Comparison of ENCODE assay signal across 10 mouse cellular contexts in genomic region chr3:98941601-98942000, GRCm38 (mm10). TPM values are rescaled to one million over a fixed set of nuclear protein-coding genes. Genes with fewer than 3 reads are reported as not detected.
DNase-seq lines count a peak whose midpoint lies in the region; ATAC-seq lines count a peak whose summit lies in the region.
"Had no signal": no experiment of that assay in that cellular context is flagged by ENCODE, and none has a peak within 500 bp of the region (broad histone marks: within the 10 kb centered on the region; RNA-seq: fewer than 3 reads in every experiment).

No protein-coding gene starts in this region.

- H3K27ac ChIP-seq in heart, embryonic 15.5 days = no peak overlapping the region
- no peak overlapping the region for H3K27ac ChIP-seq in embryonic facial prominence, embryonic 13.5 days
- no peak overlapping the region for H3K27ac ChIP-seq in hindbrain, embryonic 16.5 days (ENCODE audit: low read depth, low read length)
- H3K27ac ChIP-seq in midbrain, embryonic 12.5 days (replicated peaks) = no peak overlapping the region

- H3K27me3 ChIP-seq in heart, embryonic 15.5 days = no peaks in the 10 kb centered on the region
- H3K27me3 ChIP-seq in embryonic facial prominence, embryonic 13.5 days = no peaks in the 10 kb centered on the region; the same call in 1 of the 2 replicates
- no peaks in the 10 kb centered on the region for H3K27me3 ChIP-seq in hindbrain, embryonic 16.5 days (replicated peaks; ENCODE audit: control insufficient read depth, insufficient read depth, low read length)
- H3K27me3 ChIP-seq in midbrain, embryonic 12.5 days = no peaks in the 10 kb centered on the region

- H3K4me3 ChIP-seq in heart, embryonic 15.5 days = peak overlapping the region; percentile 42
- H3K4me3 ChIP-seq in embryonic facial prominence, embryonic 13.5 days = peak overlapping the region; percentile 33
- H3K4me3 ChIP-seq in hindbrain, embryonic 16.5 days (ENCODE audit: low read length) = peak overlapping the region; percentile 39
- peak overlapping the region; percentile 34 for H3K4me3 ChIP-seq in midbrain, embryonic 12.5 days

- peak overlapping the region; percentile 33; the same call in 1 of the 2 replicates for H3K9ac ChIP-seq in heart, embryonic 15.5 days
- 0 out of 2 replicates have a peak overlapping the region, but pooled peaks have one; percentile 40 for H3K9ac ChIP-seq in embryonic facial prominence, embryonic 13.5 days
- H3K9ac ChIP-seq in hindbrain, embryonic 16.5 days (ENCODE audit: low read depth, low read length) = peak overlapping the region; percentile 41; the same call in 1 of the 2 replicates
- H3K9ac ChIP-seq in midbrain, embryonic 12.5 days (replicated peaks) = 0 out of 2 replicates have a peak overlapping the region, but pooled peaks have one; percentile 41

- peaks cover 5% of the 10 kb centered on the region for H3K4me1 ChIP-seq in heart, embryonic 15.5 days (replicated peaks)
- H3K4me1 ChIP-seq in embryonic facial prominence, embryonic 13.5 days = peaks cover 10% of the 10 kb centered on the region; the same call in 1 of the 2 replicates
- H3K4me1 ChIP-seq in hindbrain, embryonic 16.5 days (ENCODE audit: control insufficient read depth, insufficient read depth, low read depth, low read length) = peaks cover 8% of the 10 kb centered on the region
- H3K4me1 ChIP-seq in midbrain, embryonic 12.5 days = peaks cover 16% of the 10 kb centered on the region; the same call in 1 of the 2 replicates

- no peak for ATAC-seq in heart, embryonic 15.5 days (replicated peaks; ENCODE audit: insufficient number of reproducible peaks, insufficient read depth, low FRiP score, low read depth)
- ATAC-seq in embryonic facial prominence, embryonic 13.5 days (ENCODE audit: insufficient number of reproducible peaks, insufficient read depth, low FRiP score, low TSS enrichment, low read depth) = no peak
- peak; percentile 25; the same call in 1 of the 2 replicates for ATAC-seq in hindbrain, embryonic 16.5 days
- ATAC-seq in midbrain, embryonic 12.5 days (ENCODE audit: low FRiP score, low read depth) = 0 out of 2 replicates have a peak, but pooled peaks have one; percentile 21

- WGBS in heart, embryonic 15.5 days = 38% methylated on average over 10 of the region's 10 CpGs
- WGBS in embryonic facial prominence, embryonic 13.5 days = 33% methylated on average over 10 of the region's 10 CpGs
- 31% methylated on average over 10 of the region's 10 CpGs for WGBS in hindbrain, embryonic 16.5 days
- WGBS in midbrain, embryonic 12.5 days = 41% methylated on average over 10 of the region's 10 CpGs

- H3K9me3 ChIP-seq in heart, embryonic 15.5 days (replicated peaks) = no peaks in the 10 kb centered on the region
- no peaks in the 10 kb centered on the region for H3K9me3 ChIP-seq in embryonic facial prominence, embryonic 13.5 days
- H3K9me3 ChIP-seq in hindbrain, embryonic 16.5 days (ENCODE audit: control insufficient read depth, low read length) = no peaks in the 10 kb centered on the region
- no peaks in the 10 kb centered on the region for H3K9me3 ChIP-seq in midbrain, embryonic 12.5 days

- no peak for DNase-seq in heart, postnatal 25 days (ENCODE audit: low spot score)
- no peak for DNase-seq in thymus, postnatal 4 days
- DNase-seq in thymus, adult 18-20 months = no peak
- DNase-seq in retina, embryonic 14.5 days (ENCODE audit: low spot score) = no peak
- DNase-seq: adrenal gland, adult 2 months; right cerebral cortex, postnatal 25 days had no signal

- H3K36me3 ChIP-seq in heart, embryonic 15.5 days = no peaks in the 10 kb centered on the region
- H3K36me3 ChIP-seq in embryonic facial prominence, embryonic 13.5 days = no peaks in the 10 kb centered on the region
- no peaks in the 10 kb centered on the region for H3K36me3 ChIP-seq in hindbrain, embryonic 16.5 days (ENCODE audit: control insufficient read depth, insufficient read depth, low read length)
- H3K36me3 ChIP-seq in midbrain, embryonic 12.5 days = no peaks in the 10 kb centered on the region

- H3K4me2 ChIP-seq in heart, embryonic 15.5 days = peak overlapping the region; percentile 72
- peak overlapping the region; percentile 66 for H3K4me2 ChIP-seq in embryonic facial prominence, embryonic 13.5 days
- peak overlapping the region; percentile 76 for H3K4me2 ChIP-seq in hindbrain, embryonic 16.5 days (ENCODE audit: low read length)
- H3K4me2 ChIP-seq in midbrain, embryonic 12.5 days (replicated peaks) = peak overlapping the region; percentile 60

- intact Hi-C loops in heart, postnatal 25 days (cut with DNase I) = no loop called here

RNA-seq across cellular contexts. Expression of gene Hao2, which starts 48.6 kb away (rescaled TPM):
- polyA plus RNA-seq in heart, embryonic 15.5 days (2015; fragmentation: Nextera tagmentation; extraction: Ambion mirVana) = 0.24 TPM in 1 of 2 replicates, not detected in the other
- total RNA-seq in heart, postnatal 25 days (2021) = not detected
- polyA plus RNA-seq in embryonic facial prominence, embryonic 13.5 days (2015; fragmentation: Nextera tagmentation; extraction: Ambion mirVana) = 0.25 TPM in 1 of 2 replicates, not detected in the other
- not detected in 2 replicates for polyA plus RNA-seq in hindbrain, embryonic 16.5 days (2015; fragmentation: Nextera tagmentation; extraction: Ambion mirVana)
- polyA plus RNA-seq in midbrain, embryonic 12.5 days (2016; fragmentation: Nextera tagmentation; extraction: Ambion mirVana) = not detected in 2 replicates

Comparison
In these comparisons a context has a peak if more than half of its experiments do, and no peak if none do; other contexts are left out.
1. ATAC-seq: peak in hindbrain, embryonic 16.5 days (single experiment) and midbrain, embryonic 12.5 days (single experiment); none in heart, embryonic 15.5 days (single experiment) and embryonic facial prominence, embryonic 13.5 days (single experiment).
2. Peak in every context shown above with its lines, with median percentiles within 50 percentile points of each other: H3K4me2 ChIP-seq, H3K4me3 ChIP-seq and H3K9ac ChIP-seq.